Mouse (Mus musculus) embryonic facial prominence, embryonic 10.5 days (tissue): ENCODE measurements around the gene Grb7. TPM values are rescaled to one million over a fixed set of nuclear protein-coding genes. Genes with fewer than 3 reads are reported as not detected.

ENCODE experiments used
- DNase-seq: peaks from one replicate; pipeline ENCODE4 v3.0.0-alpha.2; 2017; ENCODE audit warnings: low spot score
- H3K27ac ChIP-seq: fragments of 300-500 bp; sonication (generic); replicated peaks from 2 replicates; pipeline ENCODE4 v1.5.1; 2016; ENCODE audit warnings: mild to moderate bottlenecking
- H3K27me3 ChIP-seq: fragments of 300-500 bp; sonication (generic); replicated peaks from 2 replicates; pipeline ENCODE4 v1.6.1; 2016; ENCODE audit warnings: low read depth, mild to moderate bottlenecking; ENCODE audit not compliant: poor library complexity, severe bottlenecking
- H3K36me3 ChIP-seq: fragments of 300-500 bp; sonication (generic); replicated peaks from 2 replicates; pipeline ENCODE4 v1.6.1; 2016; ENCODE audit warnings: mild to moderate bottlenecking, moderate library complexity
- H3K4me1 ChIP-seq: fragments of 300-500 bp; sonication (generic); 2 replicates; pipeline ENCODE4 v1.6.1; 2016
- H3K4me3 ChIP-seq: fragments of 300-500 bp; sonication (generic); 2 replicates; pipeline ENCODE4 v1.5.1; 2016; ENCODE audit warnings: mild to moderate bottlenecking, moderate library complexity
- H3K9me3 ChIP-seq: fragments of 300-500 bp; sonication (generic); 2 replicates; pipeline ENCODE4 v1.6.1; 2016; ENCODE audit warnings: mild to moderate bottlenecking
- WGBS: fragments of 180-500 bp; shearing (Covaris S2); methylation state at CpG from one replicate; pipeline ENCODE4 v1.1.7; 2016; 5-methylcytosine and 5-hydroxymethylcytosine counted together
- polyA plus RNA-seq: library from polyadenylated mRNA; unstranded; fragments of >200 nt; fragmentation: Nextera tagmentation; extraction: Ambion mirVana; gene quantifications from 2 replicates; pipeline ENCODE4 v1.2.1, GENCODE M21; 2016

Gene Grb7
- polyA plus RNA-seq, 1 experiment from 2014 or later: 11.9 TPM

GRCm38 (mm10) chr11:98479026-98479939, 33.1 kb downstream of the Grb7 start:
- WGBS: 71% methylated on average over 13 of the region's 13 CpGs
- Histone ChIP-seq H3K9me3 (no peaks in the 10 kb centered on the region), H3K27me3 (peaks cover 1% of the 10 kb centered on the region; the same call in 1 of the 2 replicates), H3K36me3 (no peaks in the 10 kb centered on the region), H3K27ac (no peak overlapping the region), H3K4me1 (peaks cover 17% of the 10 kb centered on the region), H3K4me3 (no peak overlapping the region)
- DNase-seq: no peak

DNA sequence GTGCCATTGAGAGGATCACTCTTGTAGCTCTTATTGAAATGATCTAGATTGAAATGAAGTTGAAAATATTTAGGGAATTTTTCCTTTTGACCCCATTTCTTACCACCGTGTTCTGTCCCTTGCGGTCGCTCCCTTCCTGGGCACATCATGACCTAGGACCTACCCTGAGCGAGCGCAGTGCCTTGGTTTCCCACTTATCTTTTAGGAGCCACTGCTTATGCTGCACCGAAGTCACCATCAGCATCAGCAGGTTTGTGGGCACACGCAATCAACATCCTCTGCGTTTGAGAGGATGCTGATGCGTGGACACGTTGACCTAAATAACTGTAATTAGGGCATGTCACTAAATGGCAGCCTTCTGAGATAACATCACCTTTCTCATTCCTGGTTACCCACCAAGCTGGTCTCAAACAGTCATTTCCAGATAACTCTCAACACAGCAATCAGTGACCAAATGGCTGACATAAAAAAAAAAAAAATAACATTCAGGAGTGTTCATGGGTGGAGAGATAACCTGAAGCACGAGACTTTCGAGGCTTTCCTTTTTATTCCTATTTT, 33.8 kb downstream of the Grb7 start:
- Histone ChIP-seq H3K27ac (no peak overlapping the region), H3K27me3 (peaks cover 5% of the 10 kb centered on the region; the same call in 1 of the 2 replicates), H3K4me3 (no peak overlapping the region), H3K36me3 (no peaks in the 10 kb centered on the region), H3K4me1 (peaks cover 17% of the 10 kb centered on the region), H3K9me3 (no peaks in the 10 kb centered on the region)
- no peak for DNase-seq
- WGBS: 87% methylated on average over 12 of the region's 12 CpGs

GRCm38 (mm10) chr11:98481231-98481630, 35.0 kb downstream of the Grb7 start:
- no peaks in the 10 kb centered on the region for H3K36me3 ChIP-seq
- peaks cover 17% of the 10 kb centered on the region for H3K4me1 ChIP-seq
- WGBS: 51% methylated on average over 6 of the region's 6 CpGs
- H3K4me3 ChIP-seq: no peak overlapping the region
- no peaks in the 10 kb centered on the region for H3K9me3 ChIP-seq
- DNase-seq: no peak
- peaks cover 5% of the 10 kb centered on the region; the same call in 1 of the 2 replicates for H3K27me3 ChIP-seq
- H3K27ac ChIP-seq: no peak overlapping the region

- Histone ChIP-seq H3K27me3 (peaks cover 5% of the 10 kb centered on the region; the same call in 1 of the 2 replicates), H3K4me3 (no peak overlapping the region), H3K27ac (no peak overlapping the region), H3K4me1 (peaks cover 17% of the 10 kb centered on the region), H3K9me3 (no peaks in the 10 kb centered on the region), H3K36me3 (no peaks in the 10 kb centered on the region)
- no peak for DNase-seq
- 83% methylated on average over 10 of the region's 10 CpGs for whole genome bisulfite sequencing
Observed at GRCm38 (mm10) chr11:98482067-98482466, 35.9 kb downstream of the Grb7 start.

GRCm38 (mm10) chr11:98485749-98486148, 39.6 kb downstream of the Grb7 start:
- peaks cover 8% of the 10 kb centered on the region for H3K4me1 ChIP-seq
- DNase-seq: no peak
- H3K4me3 ChIP-seq: no peak overlapping the region
- peaks cover 5% of the 10 kb centered on the region; the same call in 1 of the 2 replicates for H3K27me3 ChIP-seq
- no peaks in the 10 kb centered on the region for H3K9me3 ChIP-seq
- WGBS: 87% methylated on average over 2 of the region's 2 CpGs
- H3K27ac ChIP-seq: no peak overlapping the region
- H3K36me3 ChIP-seq: no peaks in the 10 kb centered on the region

DNA sequence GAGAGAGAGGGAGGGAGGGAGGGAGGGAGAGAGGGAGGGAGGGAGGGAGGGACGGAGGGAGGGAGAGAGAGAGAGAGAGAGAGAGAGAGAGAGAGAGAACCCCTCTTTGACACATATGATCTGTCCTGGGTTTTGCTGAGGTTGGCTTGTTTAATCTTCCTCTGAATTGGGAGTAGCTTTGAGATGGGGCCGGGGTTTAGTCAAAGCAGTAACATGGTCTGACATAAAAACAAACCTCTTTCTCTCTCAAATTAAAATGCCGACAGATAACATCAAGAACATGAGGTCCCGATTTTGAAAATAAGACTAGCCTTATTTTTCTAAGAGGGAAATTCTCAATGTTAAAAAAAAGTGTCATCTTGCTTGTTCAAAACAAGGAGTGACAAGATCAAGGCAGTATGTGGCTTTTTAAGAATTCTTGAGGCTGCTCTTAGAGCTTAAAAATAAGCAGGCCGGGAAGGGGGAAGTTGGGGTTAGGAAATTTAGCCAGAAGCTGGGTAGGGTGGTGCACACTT, 41.4 kb downstream of the Grb7 start:
- Histone ChIP-seq H3K36me3 (no peaks in the 10 kb centered on the region), H3K27ac (no peak overlapping the region), H3K4me3 (no peak overlapping the region), H3K27me3 (0 out of 2 replicates have a peak, but pooled peaks cover 5% of the 10 kb centered on the region), H3K4me1 (peaks cover 9% of the 10 kb centered on the region), H3K9me3 (no peaks in the 10 kb centered on the region)
- 65% methylated on average over 5 of the region's 5 CpGs for WGBS
- DNase-seq: no peak

GRCm38 (mm10) chr11:98488540-98489234, 42.5 kb downstream of the Grb7 start:
- DNase-seq: no peak
- Histone ChIP-seq H3K4me1 (peaks cover 19% of the 10 kb centered on the region), H3K27ac (no peak overlapping the region), H3K9me3 (no peaks in the 10 kb centered on the region), H3K27me3 (peaks cover 7% of the 10 kb centered on the region; the same call in 1 of the 2 replicates), H3K4me3 (no peak overlapping the region), H3K36me3 (no peaks in the 10 kb centered on the region)
- WGBS: 74% methylated on average over 20 of the region's 20 CpGs

- Histone ChIP-seq H3K4me1 (peaks cover 19% of the 10 kb centered on the region), H3K9me3 (no peaks in the 10 kb centered on the region), H3K36me3 (no peaks in the 10 kb centered on the region), H3K4me3 (no peak overlapping the region), H3K27ac (no peak overlapping the region), H3K27me3 (peaks cover 20% of the 10 kb centered on the region)
- no peak for DNase-seq
- 79% methylated on average over 7 of the region's 7 CpGs for WGBS
Observed at GRCm38 (mm10) chr11:98491571-98491970, 45.4 kb downstream of the Grb7 start.

DNA sequence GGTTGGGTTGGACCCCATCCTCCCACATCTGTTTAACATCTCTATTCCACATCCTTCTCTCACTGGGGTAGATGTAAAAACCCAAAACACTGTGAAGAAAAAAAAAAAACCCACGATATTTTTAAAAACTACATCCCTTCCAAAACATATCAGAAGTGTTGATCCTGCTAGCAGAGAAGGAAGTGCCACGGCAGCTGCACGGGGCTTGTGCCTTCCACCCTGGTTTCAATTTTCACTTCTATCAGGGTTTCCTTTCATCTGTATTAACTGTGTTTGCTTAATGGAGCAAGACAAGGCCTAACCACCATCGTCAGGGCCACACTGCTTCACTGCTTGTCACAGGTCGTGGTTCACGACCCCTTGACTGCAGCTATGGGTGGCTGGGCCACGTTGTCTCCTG, 46.8 kb downstream of the Grb7 start:
- H3K27ac ChIP-seq: no peak overlapping the region
- H3K36me3 ChIP-seq: no peaks in the 10 kb centered on the region
- DNase-seq: peak; percentile 38
- H3K4me3 ChIP-seq: no peak overlapping the region
- H3K9me3 ChIP-seq: no peaks in the 10 kb centered on the region
- H3K4me1 ChIP-seq: peaks cover 29% of the 10 kb centered on the region
- 13% methylated on average over 7 of the region's 7 CpGs for WGBS
- H3K27me3 ChIP-seq: peaks cover 20% of the 10 kb centered on the region

DNA sequence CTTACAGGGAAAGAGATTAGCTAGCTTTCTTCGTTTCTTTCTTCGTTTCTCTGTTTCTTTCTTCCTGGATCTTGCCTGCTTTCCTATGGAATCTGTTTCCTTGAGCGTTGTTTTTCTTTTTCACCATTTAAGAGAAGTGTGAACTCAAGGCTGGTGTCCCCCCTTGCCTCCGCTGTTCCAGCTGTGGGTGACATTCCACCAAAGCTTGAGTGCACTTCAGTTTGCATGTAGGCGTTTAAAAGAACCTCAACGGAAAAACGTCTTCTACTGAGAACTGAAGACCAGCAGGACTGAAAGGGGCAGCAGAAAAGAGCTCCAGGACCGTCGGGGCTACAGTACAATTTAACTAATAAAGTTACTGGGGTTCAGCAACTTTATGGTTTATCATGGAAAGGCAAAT, 47.2 kb downstream of the Grb7 start:
- Histone ChIP-seq H3K4me3 (no peak overlapping the region), H3K36me3 (no peaks in the 10 kb centered on the region), H3K27ac (no peak overlapping the region), H3K9me3 (no peaks in the 10 kb centered on the region), H3K27me3 (peaks cover 20% of the 10 kb centered on the region), H3K4me1 (peaks cover 32% of the 10 kb centered on the region)
- no peak for DNase-seq
- WGBS: 72% methylated on average over 9 of the region's 9 CpGs

DNA sequence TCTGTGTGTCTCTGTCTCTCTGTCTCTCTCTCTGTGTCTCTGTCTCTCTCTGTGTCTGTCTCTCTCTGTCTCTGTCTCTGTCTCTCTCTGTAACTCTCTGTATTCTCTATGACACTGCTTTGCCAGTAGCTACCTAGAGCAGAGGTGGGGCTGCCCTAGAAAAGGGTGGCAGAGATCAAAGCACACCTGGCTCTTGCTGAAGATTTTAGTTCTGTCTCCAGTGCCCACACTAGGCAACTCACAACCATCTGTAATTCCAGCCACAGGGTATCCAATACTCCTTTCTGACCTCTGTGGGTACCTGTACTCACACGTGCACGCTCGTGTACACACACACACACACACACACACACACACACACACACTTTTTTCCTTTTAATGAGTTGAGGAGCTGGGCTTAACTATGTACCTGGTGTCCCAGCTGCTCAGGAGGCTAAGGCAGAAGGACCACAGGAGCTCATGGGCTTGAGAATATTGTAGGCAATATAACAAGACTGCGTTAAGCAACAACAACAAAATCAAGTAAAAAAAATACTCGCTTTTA, 49.1 kb downstream of the Grb7 start:
- Histone ChIP-seq H3K9me3 (no peaks in the 10 kb centered on the region), H3K27ac (no peak overlapping the region), H3K27me3 (peaks cover 23% of the 10 kb centered on the region), H3K36me3 (no peaks in the 10 kb centered on the region), H3K4me1 (peaks cover 26% of the 10 kb centered on the region), H3K4me3 (no peak overlapping the region)
- no peak for DNase-seq
- 90% methylated on average over 5 of the region's 5 CpGs for WGBS
